Mouse (Mus musculus) limb, embryonic 13.5 days (tissue): ENCODE data around the gene Hsf2bp. TPM values are rescaled to one million over a fixed set of nuclear protein-coding genes. Genes with fewer than 3 reads are reported as not detected.
A peak's percentile ranks its signal among the peaks of the same experiment; 100 is the strongest.
"Not testable (repeated sequence)": the region's sequence is repeated elsewhere in the genome, so short reads cannot be mapped to it uniquely, and the experiment has no call there.

Experiments used
- ATAC-seq: fragments of 200-750 bp; cut with Nextera tagmentation; 2 replicates; pipeline ENCODE4 v1.8.0; 2017; ENCODE audit warnings: low read depth, moderate number of reproducible peaks, moderate TSS enrichment; ENCODE audit not compliant: low FRiP score
- H3K27ac ChIP-seq: fragments of 300-500 bp; sonication (generic); 2 replicates; pipeline ENCODE4 v1.5.1; 2015; ENCODE audit warnings: inconsistent platforms, mild to moderate bottlenecking, moderate library complexity
- H3K27me3 ChIP-seq: fragments of 300-500 bp; sonication (generic); 2 replicates; pipeline ENCODE4 v1.6.1; 2015; ENCODE audit warnings: mild to moderate bottlenecking, inconsistent platforms
- H3K36me3 ChIP-seq: fragments of 300-500 bp; sonication (generic); 2 replicates; pipeline ENCODE4 v1.6.1; 2015; ENCODE audit warnings: inconsistent platforms, mild to moderate bottlenecking, moderate library complexity
- H3K4me1 ChIP-seq: fragments of 300-500 bp; sonication (generic); 2 replicates; pipeline ENCODE4 v1.6.1; 2015; ENCODE audit warnings: inconsistent platforms
- H3K4me2 ChIP-seq: fragments of 300-500 bp; sonication (generic); replicated peaks from 2 replicates; pipeline ENCODE4 v1.6.1; 2015; ENCODE audit warnings: inconsistent platforms, mild to moderate bottlenecking, moderate library complexity
- H3K4me3 ChIP-seq: fragments of 300-500 bp; sonication (generic); 2 replicates; pipeline ENCODE4 v1.5.1; 2015; ENCODE audit warnings: moderate library complexity, mild to moderate bottlenecking, inconsistent platforms
- H3K9ac ChIP-seq: fragments of 300-500 bp; sonication (generic); 2 replicates; pipeline ENCODE4 v1.6.1; 2015; ENCODE audit warnings: mild to moderate bottlenecking, inconsistent platforms
- H3K9me3 ChIP-seq: fragments of 300-500 bp; sonication (generic); 2 replicates; pipeline ENCODE4 v1.6.1; 2016; ENCODE audit warnings: inconsistent platforms
- WGBS: fragments of 180-500 bp; shearing (Covaris S2); methylation state at CpG from one replicate; pipeline ENCODE4 v1.1.7; 2015; 5-methylcytosine and 5-hydroxymethylcytosine counted together
- polyA plus RNA-seq: library from polyadenylated mRNA; unstranded; fragments of >200 nt; fragmentation: Nextera tagmentation; extraction: Ambion mirVana; gene quantifications from 2 replicates; pipeline ENCODE4 v1.2.1, GENCODE M21; 2015

Gene Hsf2bp
- polyA plus RNA-seq: 0.64 and 0.73 TPM in 2 replicates

DNA sequence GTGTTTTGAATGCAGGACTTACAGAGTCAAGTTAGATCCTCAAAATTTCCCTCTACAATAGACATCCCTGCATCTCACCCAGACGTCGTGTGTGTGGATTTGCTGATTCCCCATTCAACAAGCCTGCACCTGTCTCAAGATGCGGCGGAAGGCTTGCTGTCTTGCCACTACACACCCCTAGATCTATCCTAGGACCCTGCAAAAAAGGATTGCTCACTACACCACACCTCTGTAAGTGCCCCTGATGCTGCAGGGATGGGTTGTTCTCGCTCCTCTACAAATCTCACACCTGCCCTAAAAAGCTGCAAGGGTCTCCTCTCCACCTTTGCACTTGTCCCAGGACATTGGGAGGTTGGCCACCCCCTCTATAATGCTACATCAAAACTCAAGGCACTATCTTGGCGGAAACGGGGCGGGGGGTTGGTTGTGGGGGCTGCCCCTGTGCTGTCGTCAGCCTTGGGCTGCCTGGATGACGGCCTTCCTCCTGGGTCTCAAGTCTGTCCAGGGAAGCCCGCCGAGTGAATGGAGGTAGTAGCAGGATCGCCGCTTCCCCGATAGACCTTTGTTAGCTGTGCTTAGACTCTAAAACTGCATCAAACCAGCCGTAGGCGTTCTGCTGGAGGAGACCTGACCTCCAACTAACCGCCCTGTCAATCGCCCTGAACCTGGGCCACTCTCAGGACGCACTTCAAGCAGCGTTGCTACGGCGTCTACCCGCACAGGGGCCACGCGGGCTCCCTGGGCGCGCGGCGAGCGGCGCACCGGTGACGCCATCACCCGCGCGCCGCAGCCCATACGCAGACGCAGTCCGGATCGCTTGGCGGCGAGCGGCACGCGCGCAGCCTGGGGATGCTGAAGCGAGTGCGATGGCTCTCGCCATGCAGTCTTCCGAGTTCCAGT, at the start of gene Hsf2bp, which contains the start of gene Rrp1b:
Gene Hsf2bp, minus strand, starts transcription at position 741 of the 900 bp plus-strand sequence.
Gene Rrp1b, plus strand, starts transcription at position 492 of the 900 bp plus-strand sequence.
- Histone ChIP-seq H3K27me3 (no peaks in the 10 kb centered on the region), H3K36me3 (peaks cover 10% of the 10 kb centered on the region), H3K4me1 (peaks cover 20% of the 10 kb centered on the region), H3K9me3 (no peaks in the 10 kb centered on the region), H3K4me2 (peak within 1 kb of the TSS; percentile 89), H3K4me3 (peak within 1 kb of the TSS; percentile 79), H3K9ac (peak within 1 kb of the TSS; percentile 88), H3K27ac (peak within 1 kb of the TSS; percentile 85)
- ATAC-seq: peak; percentile 92
- 5% methylated on average over 52 of the region's 52 CpGs for WGBS

DNA sequence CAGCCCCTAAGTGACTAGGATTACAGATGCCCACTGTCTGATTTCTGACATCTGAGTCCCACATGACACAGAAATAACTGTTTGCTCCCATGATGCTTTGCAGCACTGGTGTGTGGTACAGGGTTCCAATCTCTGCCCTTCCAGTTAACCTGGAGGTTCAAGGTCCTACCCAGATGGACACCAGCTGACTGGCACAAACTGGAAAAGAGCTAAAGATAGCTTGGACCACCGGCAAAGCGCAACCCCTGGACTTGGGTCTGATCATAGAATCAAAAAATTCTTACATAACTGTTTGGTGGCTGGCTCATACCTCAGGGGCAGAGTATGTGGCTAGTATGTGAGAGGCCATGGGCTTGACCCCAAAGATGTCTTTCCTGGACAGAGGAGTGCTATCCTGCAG, 47.2 kb upstream of the Hsf2bp start:
- Histone ChIP-seq H3K36me3 (no peaks in the 10 kb centered on the region), H3K27me3 (no peaks in the 10 kb centered on the region), H3K4me2 (no peak overlapping the region), H3K9me3 (0 out of 2 replicates have a peak, but pooled peaks cover 5% of the 10 kb centered on the region), H3K9ac (no peak overlapping the region), H3K27ac (no peak overlapping the region), H3K4me1 (no peaks in the 10 kb centered on the region), H3K4me3 (no peak overlapping the region)
- no peak for ATAC-seq
- WGBS: 90% methylated on average over 2 of the region's 2 CpGs

DNA sequence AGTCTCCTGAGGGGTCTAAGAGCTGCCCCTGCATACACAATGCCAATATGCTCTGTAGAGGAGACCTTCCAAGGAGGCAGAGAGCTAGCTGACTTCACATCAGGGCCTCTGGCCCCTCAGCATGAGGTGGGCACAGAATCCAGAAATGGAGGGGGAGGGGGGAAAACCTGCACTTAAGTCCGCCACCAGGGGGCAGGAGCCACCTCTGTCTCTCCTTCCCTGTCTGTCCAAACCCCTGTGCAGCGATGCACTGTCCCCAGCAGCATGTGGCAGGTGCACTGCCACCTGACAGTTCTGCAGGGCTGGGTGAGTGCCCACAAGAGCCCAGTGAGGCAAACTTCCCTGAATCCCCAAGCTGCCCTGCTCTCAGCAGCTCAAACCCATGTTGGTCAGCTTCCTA, 39.0 kb upstream of the Hsf2bp start:
- WGBS: 4% methylated on average over 2 of the region's 2 CpGs
- Histone ChIP-seq H3K27me3 (no peaks in the 10 kb centered on the region), H3K9ac (no peak overlapping the region), H3K4me1 (no peaks in the 10 kb centered on the region), H3K4me3 (no peak overlapping the region), H3K9me3 (peaks cover under 1% of the 10 kb centered on the region; the same call in 1 of the 2 replicates), H3K27ac (no peak overlapping the region), H3K4me2 (no peak overlapping the region), H3K36me3 (no peaks in the 10 kb centered on the region)
- no peak for ATAC-seq

DNA sequence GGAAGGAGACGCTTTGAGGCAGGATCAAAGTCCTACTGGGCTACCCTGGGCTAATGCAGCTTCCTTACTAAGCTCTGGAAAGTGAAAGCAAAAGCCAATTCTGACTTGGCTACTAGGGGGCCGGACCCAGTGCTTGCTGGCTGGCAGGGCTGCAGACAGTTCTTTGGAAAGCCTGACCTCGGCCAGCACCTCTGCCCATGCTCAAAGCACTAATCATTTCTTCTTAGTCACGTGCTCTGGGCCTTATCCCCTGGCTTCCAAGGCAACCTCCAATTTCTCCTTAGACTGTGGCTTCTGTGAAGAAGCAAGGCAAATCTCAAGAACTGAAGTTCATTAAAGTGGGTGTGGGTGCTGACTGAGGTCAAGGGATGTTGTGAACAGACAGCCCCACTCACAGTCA, 38.5 kb upstream of the Hsf2bp start:
- Histone ChIP-seq H3K36me3 (no peaks in the 10 kb centered on the region), H3K27ac (no peak overlapping the region), H3K27me3 (no peaks in the 10 kb centered on the region), H3K9me3 (peaks cover 6% of the 10 kb centered on the region), H3K9ac (no peak overlapping the region), H3K4me3 (no peak overlapping the region), H3K4me2 (no peak overlapping the region), H3K4me1 (no peaks in the 10 kb centered on the region)
- WGBS: 56% methylated on average over 4 of the region's 4 CpGs
- ATAC-seq: no peak

DNA sequence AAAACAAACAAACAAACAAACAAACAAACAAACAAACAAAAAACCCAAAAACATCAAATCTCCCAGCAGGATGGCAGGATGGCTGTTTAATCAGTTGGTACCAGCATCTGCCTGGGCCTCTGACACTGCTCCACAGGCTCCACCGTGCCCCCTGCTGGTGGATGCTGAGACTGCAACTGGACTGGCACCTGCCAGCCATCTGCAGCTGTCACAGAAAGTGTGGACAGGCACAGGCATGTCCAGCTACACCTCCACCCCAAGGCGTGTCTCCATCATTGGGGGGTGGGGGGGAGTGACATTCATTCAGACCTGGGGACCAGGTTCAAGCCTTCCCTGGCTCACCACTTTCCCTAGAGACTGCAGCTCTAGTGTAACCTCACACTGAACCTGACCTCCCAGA, 37.2 kb upstream of the Hsf2bp start:
- H3K27me3 ChIP-seq: no peaks in the 10 kb centered on the region
- peak; percentile 46 for ATAC-seq
- H3K36me3 ChIP-seq: no peaks in the 10 kb centered on the region
- no peak overlapping the region for H3K27ac ChIP-seq
- H3K4me2 ChIP-seq: no peak overlapping the region
- H3K9ac ChIP-seq: no peak overlapping the region
- 0% methylated on average over 2 of the region's 2 CpGs for WGBS
- H3K4me3 ChIP-seq: no peak overlapping the region
- H3K9me3 ChIP-seq: peaks cover 6% of the 10 kb centered on the region
- H3K4me1 ChIP-seq: no peaks in the 10 kb centered on the region

- Histone ChIP-seq H3K27ac (no peak overlapping the region), H3K9me3 (peaks cover 6% of the 10 kb centered on the region), H3K4me2 (no peak overlapping the region), H3K9ac (no peak overlapping the region), H3K4me3 (no peak overlapping the region), H3K27me3 (no peaks in the 10 kb centered on the region), H3K36me3 (no peaks in the 10 kb centered on the region), H3K4me1 (0 out of 2 replicates have a peak, but pooled peaks cover 3% of the 10 kb centered on the region)
- WGBS: 89% methylated on average over 2 of the region's 2 CpGs
- ATAC-seq: no peak
These were observed 32.7 kb upstream of the Hsf2bp start for GRCm38 (mm10) chr17:32068810-32069209.

DNA sequence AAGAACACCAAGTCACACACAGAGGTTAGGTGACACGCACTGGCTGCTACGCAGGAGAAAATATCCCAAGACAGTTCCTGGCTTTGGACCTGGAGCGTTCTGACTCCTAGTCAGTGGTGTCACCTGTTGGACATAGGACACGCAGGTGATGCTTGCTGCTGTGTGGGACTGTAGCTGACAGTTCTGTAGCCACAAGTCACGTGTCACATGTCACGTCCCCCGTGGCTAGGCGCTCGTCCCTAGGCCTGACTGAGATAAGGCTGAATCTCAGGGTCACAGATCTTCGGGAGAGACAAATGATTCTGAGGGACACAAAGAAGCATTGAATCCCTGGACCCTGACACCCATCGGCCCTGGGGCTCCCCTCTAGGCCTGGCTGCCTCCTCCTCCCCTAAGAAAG, 32.2 kb upstream of the Hsf2bp start:
- ATAC-seq: no peak

DNA sequence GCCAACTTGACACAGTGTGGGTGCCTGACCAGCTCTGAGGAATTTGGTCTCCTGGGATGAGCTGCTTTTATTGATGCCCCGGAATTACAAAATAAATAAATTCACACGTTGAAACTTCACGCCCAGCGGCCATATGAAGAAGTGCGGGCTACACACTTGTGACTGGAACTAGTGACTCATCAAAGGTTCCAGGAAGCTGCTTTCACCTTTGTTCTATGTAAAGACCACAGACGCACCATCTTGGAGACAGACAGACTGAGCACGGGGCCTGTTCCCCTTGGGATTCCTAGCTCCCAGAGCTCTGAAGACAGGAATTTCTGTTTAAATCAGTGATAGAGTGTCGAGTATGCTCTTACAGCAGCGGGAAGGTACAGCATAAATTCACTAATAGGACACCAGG, 31.4 kb upstream of the Hsf2bp start:
- H3K4me2 ChIP-seq: no peak overlapping the region
- WGBS: 79% methylated on average over 9 of the region's 9 CpGs
- H3K36me3 ChIP-seq: no peaks in the 10 kb centered on the region

More for the DNA sequence above, 32.2 kb upstream of the Hsf2bp start:
- Histone ChIP-seq H3K9me3 (peaks cover 6% of the 10 kb centered on the region), H3K27me3 (no peaks in the 10 kb centered on the region), H3K9ac (no peak overlapping the region), H3K4me1 (0 out of 2 replicates have a peak, but pooled peaks cover 3% of the 10 kb centered on the region), H3K4me2 (no peak overlapping the region), H3K27ac (no peak overlapping the region), H3K36me3 (no peaks in the 10 kb centered on the region), H3K4me3 (no peak overlapping the region)
- 91% methylated on average over 11 of the region's 11 CpGs for WGBS

GRCm38 (mm10) chr17:32064762-32065161, 28.6 kb upstream of the Hsf2bp start:
- H3K9me3 ChIP-seq, H3K4me1 ChIP-seq, ATAC-seq, H3K4me2 ChIP-seq, H3K9ac ChIP-seq, H3K4me3 ChIP-seq, H3K27me3 ChIP-seq, H3K27ac ChIP-seq: not testable (repeated sequence)
- H3K36me3 ChIP-seq: peaks cover 27% of the 10 kb centered on the region
- 78% methylated on average over 8 of the region's 8 CpGs for WGBS

More for the DNA sequence above, 31.4 kb upstream of the Hsf2bp start:
- Histone ChIP-seq H3K9me3 (peaks cover 6% of the 10 kb centered on the region), H3K27me3 (no peaks in the 10 kb centered on the region), H3K4me1 (0 out of 2 replicates have a peak, but pooled peaks cover 3% of the 10 kb centered on the region), H3K4me3 (no peak overlapping the region), H3K27ac (no peak overlapping the region), H3K9ac (no peak overlapping the region)
- no peak for ATAC-seq

GRCm38 (mm10) chr17:32063654-32064053, 27.5 kb upstream of the Hsf2bp start:
- Histone ChIP-seq H3K9me3 (no peaks in the 10 kb centered on the region), H3K27me3 (no peaks in the 10 kb centered on the region), H3K27ac (no peak overlapping the region), H3K4me1 (0 out of 2 replicates have a peak, but pooled peaks cover 3% of the 10 kb centered on the region), H3K4me3 (no peak overlapping the region), H3K4me2 (no peak overlapping the region), H3K9ac (no peak overlapping the region), H3K36me3 (peaks cover 38% of the 10 kb centered on the region)
- 68% methylated on average over 2 of the region's 2 CpGs for WGBS
- no peak for ATAC-seq

- WGBS: 96% methylated on average over 14 of the region's 14 CpGs
- Histone ChIP-seq H3K9me3 (no peaks in the 10 kb centered on the region), H3K27ac (no peak overlapping the region), H3K27me3 (no peaks in the 10 kb centered on the region), H3K4me1 (0 out of 2 replicates have a peak, but pooled peaks cover 3% of the 10 kb centered on the region), H3K9ac (no peak overlapping the region), H3K36me3 (peaks cover 63% of the 10 kb centered on the region), H3K4me3 (no peak overlapping the region), H3K4me2 (no peak overlapping the region)
- no peak for ATAC-seq
These were observed 25.1 kb upstream of the Hsf2bp start for GRCm38 (mm10) chr17:32061219-32061618.

DNA sequence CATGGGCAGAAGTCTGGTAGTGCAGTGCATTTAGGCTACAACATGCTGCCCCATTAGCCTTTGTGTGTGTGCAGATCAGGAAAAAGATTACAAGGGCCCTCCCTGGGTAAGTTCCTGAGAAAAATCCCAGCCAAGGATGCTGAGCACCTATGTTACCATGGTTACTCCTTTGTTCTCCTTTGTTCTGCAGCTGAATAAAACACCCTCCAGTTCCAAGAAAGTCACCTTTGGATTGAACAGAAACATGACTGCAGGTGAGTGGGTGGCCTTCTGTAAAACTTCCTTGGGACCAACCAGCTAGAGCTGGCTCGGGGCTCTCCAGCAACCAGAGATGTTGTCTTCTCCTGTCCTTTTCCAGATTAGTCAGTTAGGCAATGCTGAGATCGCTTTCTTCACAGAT, 22.9 kb upstream of the Hsf2bp start:
- no peak for ATAC-seq
- 95% methylated on average over 2 of the region's 2 CpGs for WGBS
- peaks cover 84% of the 10 kb centered on the region for H3K36me3 ChIP-seq

More for the DNA sequence above, 22.9 kb upstream of the Hsf2bp start:
- no peaks in the 10 kb centered on the region for H3K9me3 ChIP-seq
- no peaks in the 10 kb centered on the region for H3K4me1 ChIP-seq
- H3K4me3 ChIP-seq: no peak overlapping the region
- no peak overlapping the region for H3K27ac ChIP-seq
- no peak overlapping the region for H3K9ac ChIP-seq
- H3K4me2 ChIP-seq: no peak overlapping the region
- H3K27me3 ChIP-seq: no peaks in the 10 kb centered on the region
